Mouse (Mus musculus): ENCODE measurements around the gene Kcnv2. TPM values are rescaled to one million over a fixed set of nuclear protein-coding genes. Genes with fewer than 3 reads are reported as not detected.

Kcnv2 gene
- total RNA-seq, 2 experiments from 2014 or later = not detected

GRCm38 (mm10) chr19:27360381-27360780, 38.0 kb downstream of the Kcnv2 start:
- DNase-seq (ENCODE audit: low spot score in 2 of 2) = no peak
- intact Hi-C loops (cut with DNase I) = no loop called here

- intact Hi-C loops (cut with DNase I) = no loop called here
- DNase-seq (ENCODE audit: low spot score in 2 of 2) = no peak
These were observed 41.5 kb downstream of the Kcnv2 start for GRCm38 (mm10) chr19:27363891-27364290.

- no peak for DNase-seq (ENCODE audit: low spot score in 2 of 2)
- intact Hi-C loops (cut with DNase I) = no loop called here
These were observed 42.1 kb downstream of the Kcnv2 start for GRCm38 (mm10) chr19:27364521-27364931.

DNA sequence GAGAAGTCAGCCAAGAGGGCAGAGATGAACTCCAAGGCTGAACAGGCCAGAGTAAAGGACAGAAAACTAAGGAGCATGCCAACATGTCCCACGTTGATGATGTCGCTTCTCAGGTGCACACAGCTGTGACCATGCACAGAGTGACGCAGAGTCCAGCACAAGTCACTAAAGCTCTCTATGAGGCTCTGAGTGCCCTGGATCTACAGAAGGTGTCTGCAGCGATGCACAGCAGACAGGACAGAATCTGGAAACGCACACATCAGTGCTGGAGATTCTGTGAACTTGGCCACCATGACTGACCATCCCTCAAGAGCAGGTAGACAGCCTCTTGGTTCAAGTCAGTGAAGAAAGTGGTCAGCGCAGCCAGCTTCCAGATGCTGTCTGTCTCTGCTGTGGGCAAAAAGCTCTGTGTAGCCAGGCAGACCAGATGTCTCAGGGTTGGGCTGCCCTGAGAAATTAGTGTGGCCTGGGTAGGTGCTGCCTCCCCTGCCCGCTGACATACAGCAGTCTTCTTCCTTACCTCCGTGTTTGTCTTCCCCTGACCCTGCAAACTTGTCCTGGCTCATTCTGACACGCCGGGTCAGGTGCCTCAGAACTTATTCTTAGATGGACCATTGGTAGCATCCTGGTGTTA, 43.8 kb downstream of the Kcnv2 start:
- DNase-seq (ENCODE audit: low spot score in 2 of 2) = no peak
- intact Hi-C loops (cut with DNase I) = no loop called here

DNA sequence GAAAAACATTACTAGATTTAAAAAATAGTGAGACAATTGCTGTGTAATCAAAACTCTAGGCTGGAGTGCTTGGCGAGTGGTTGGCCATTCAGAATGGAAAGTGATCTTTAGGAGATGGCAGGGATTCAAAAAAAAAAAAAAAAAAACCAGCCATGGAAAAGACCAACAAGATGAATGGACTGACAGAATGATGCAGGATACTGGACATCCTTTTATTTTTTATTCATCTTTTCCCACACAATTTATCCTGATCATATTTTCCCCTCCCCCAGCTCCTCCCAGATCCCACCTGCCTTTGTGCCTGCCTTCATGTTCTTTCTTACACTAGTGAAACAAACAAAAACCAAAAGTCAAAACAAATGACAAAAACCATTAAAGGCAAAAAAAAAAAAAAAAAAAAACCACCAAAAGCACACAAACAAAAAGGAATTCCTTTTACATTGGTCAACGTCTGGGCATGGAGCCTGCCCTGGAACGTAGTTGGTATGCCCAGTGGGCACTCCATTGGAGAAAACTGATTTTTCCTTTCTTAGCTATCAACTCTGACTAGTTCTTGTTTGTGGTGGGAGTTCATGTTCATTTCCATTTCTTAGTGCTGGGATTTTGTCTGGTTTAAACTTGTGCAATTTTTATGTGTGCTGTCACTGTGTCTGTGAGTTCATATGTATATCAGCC, 47.2 kb downstream of the Kcnv2 start:
- intact Hi-C loops (cut with DNase I) = no loop called here
- DNase-seq (ENCODE audit: low spot score in 2 of 2) = no peak

- no peak for DNase-seq (ENCODE audit: low spot score in 2 of 2)
- intact Hi-C loops (cut with DNase I) = no loop called here
These were observed 47.8 kb downstream of the Kcnv2 start for GRCm38 (mm10) chr19:27370174-27370573.

- DNase-seq (ENCODE audit: low spot score in 2 of 2) = no peak
- intact Hi-C loops (cut with DNase I) = no loop called here
These were observed 48.4 kb downstream of the Kcnv2 start for GRCm38 (mm10) chr19:27370784-27371183.

GRCm38 (mm10) chr19:27379712-27380401, 57.5 kb downstream of the Kcnv2 start:
- DNase-seq (ENCODE audit: low spot score in 2 of 2) = no peak
- intact Hi-C loops (cut with DNase I) = loop anchor here (10.0 kb wide), 1 partner anchor 645 kb away; no protein-coding TSS in a partner anchor

- peak in 1 of 2 experiments; percentile 32 for DNase-seq (ENCODE audit: low spot score in 2 of 2)
- intact Hi-C loops (cut with DNase I) = loop anchor here (10.0 kb wide), 1 partner anchor 647 kb away; no protein-coding TSS in a partner anchor
These were observed 59.7 kb downstream of the Kcnv2 start for GRCm38 (mm10) chr19:27382131-27382530.

GRCm38 (mm10) chr19:27383266-27383665, 60.9 kb downstream of the Kcnv2 start:
- intact Hi-C loops (cut with DNase I) = loop anchor here (10.0 kb wide), 1 partner anchor 648 kb away; no protein-coding TSS in a partner anchor
- no peak for DNase-seq (ENCODE audit: low spot score in 2 of 2)

- intact Hi-C loops (cut with DNase I) = loop anchor here (10.0 kb wide), 1 partner anchor 651 kb away; no protein-coding TSS in a partner anchor
- no peak for DNase-seq (ENCODE audit: low spot score in 2 of 2)
These were observed 62.9 kb downstream of the Kcnv2 start for GRCm38 (mm10) chr19:27385304-27385703.

Other genes starting within 250 kb of the Kcnv2 start
- gene Vldlr, start 106.1 kb upstream of the Kcnv2 start, total RNA-seq (2021) = 10 to 100 TPM; 61.8 to 63.1 TPM
- 10 to 100 TPM; 43.9 to 45.2 TPM for gene Pum3, start 107.2 kb downstream of the Kcnv2 start, total RNA-seq (2021)